Mouse (Mus musculus) CD4-positive, CD25-positive, alpha-beta regulatory T cell, adult 2 months (primary cell): ENCODE measurements at regions not wholly inside any gene's neighbourhood (a gene's known extent, or its start where the extent isn't known, plus 50 kb on each side); places are given as distances from the start of the nearest gene placed in this dataset.

Experiments used
- DNase-seq: peaks from one replicate; pipeline ENCODE4 v3.0.0-alpha.2; 2012; ENCODE audit warnings: low read depth, low spot score

GRCm38 (mm10) chr11:34977861-34978260, 143.2 kb upstream of the Slit3 start:
- no peak for DNase-seq

GRCm38 (mm10) chr11:34975771-34976302, 142.4 kb upstream of the Spdl1 start:
- no peak for DNase-seq

GRCm38 (mm10) chr11:34973467-34973921, 140.1 kb upstream of the Spdl1 start:
- DNase-seq = no peak

- no peak for DNase-seq
Measured at GRCm38 (mm10) chr11:34973012-34973411, 139.6 kb upstream of the Spdl1 start.

- DNase-seq = no peak
Measured at GRCm38 (mm10) chr11:34959291-34959690, 125.8 kb upstream of the Spdl1 start.

- no peak for DNase-seq
Measured at GRCm38 (mm10) chr11:34941486-34942456, 108.3 kb upstream of the Spdl1 start.

GRCm38 (mm10) chr11:34940151-34940550, 106.7 kb upstream of the Spdl1 start:
- no peak for DNase-seq

GRCm38 (mm10) chr11:34939002-34939401, 105.6 kb upstream of the Spdl1 start:
- no peak for DNase-seq

- no peak for DNase-seq
Measured at GRCm38 (mm10) chr11:34932191-34932590, 98.8 kb upstream of the Spdl1 start.

- no peak for DNase-seq
Measured at GRCm38 (mm10) chr11:34917175-34917574, 83.7 kb upstream of the Spdl1 start.

GRCm38 (mm10) chr11:34909841-34910240, 76.4 kb upstream of the Spdl1 start:
- no peak for DNase-seq

GRCm38 (mm10) chr11:34904271-34904670, 70.8 kb upstream of the Spdl1 start:
- no peak for DNase-seq

GRCm38 (mm10) chr11:34899400-34899799, 66.0 kb upstream of the Spdl1 start:
- DNase-seq = peak; percentile 37

GRCm38 (mm10) chr11:34895624-34896023, 62.2 kb upstream of the Spdl1 start:
- no peak for DNase-seq

- no peak for DNase-seq
Measured at GRCm38 (mm10) chr11:34888374-34889136, 55.1 kb upstream of the Spdl1 start.

GRCm38 (mm10) chr11:34887587-34887986, 54.1 kb upstream of the Spdl1 start:
- no peak for DNase-seq
